Mouse (Mus musculus) 416B (cell line): ENCODE measurements around the gene Kif19a.
A peak's percentile ranks its signal among the peaks of the same experiment; 100 is the strongest.

Experiments
- DNase-seq: peaks from one replicate; pipeline ENCODE4 v3.0.0; 2011; ENCODE audit warnings: low read depth

Kif19a gene

DNA sequence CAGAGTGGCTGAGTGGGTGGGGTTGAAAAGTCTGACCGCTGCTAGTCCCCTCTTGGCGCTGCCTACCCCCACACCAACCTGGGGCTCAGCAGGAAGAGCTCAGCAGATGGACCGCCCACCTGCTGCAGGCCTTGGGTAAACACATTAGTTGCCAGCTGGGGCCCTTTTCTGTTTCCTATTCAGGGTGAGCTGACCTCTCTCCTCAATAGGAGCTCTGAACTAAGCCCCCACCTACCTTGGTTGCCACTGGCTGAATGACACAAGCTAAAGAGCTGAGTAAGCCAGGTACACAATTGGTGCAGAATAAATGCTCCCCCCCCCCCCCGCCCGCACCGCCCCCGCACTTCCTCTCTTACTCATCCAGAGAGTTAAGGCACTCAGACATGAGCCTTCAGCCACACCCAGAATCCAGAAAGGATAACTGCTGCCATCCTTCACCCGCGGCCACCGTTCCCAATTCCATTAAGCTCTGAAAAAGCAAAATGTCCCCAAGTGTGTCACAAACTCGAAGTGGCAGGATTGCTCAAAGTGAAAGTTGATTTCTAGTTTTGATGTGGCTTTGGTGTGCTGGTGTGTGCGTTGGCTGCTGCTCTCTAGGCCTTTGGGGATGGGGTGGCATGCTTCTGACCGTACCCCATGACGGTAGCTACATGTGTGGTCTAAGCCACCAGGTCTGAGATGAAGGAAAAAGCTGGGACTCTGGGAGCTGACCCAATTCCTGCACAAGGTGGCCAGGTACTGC is 42.7 kb downstream of the Kif19a start:
- peak; percentile 33 for DNase-seq

GRCm38 (mm10) chr11:114809371-114809770 is 44.2 kb downstream of the Kif19a start:
- peak; percentile 38 for DNase-seq

DNA sequence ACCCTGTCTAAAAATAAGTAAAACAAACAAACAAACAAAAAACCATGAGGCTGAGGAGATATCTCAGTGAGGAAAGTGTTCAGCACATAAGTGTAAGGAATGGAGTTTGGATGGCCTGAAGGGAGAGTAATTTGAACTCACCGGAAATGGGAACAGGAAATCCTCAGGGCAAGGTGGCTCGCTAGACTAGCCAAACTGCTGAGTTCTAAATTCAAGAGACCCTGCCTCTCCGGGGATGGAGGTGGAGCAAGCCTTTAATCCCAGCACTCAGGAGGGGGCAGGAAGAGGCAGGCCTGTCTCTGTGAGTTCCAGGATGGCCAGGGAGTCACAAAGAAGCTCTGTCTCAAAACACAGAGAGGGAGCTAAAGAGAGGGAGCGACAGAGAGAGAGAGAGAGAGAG is 45.2 kb downstream of the Kif19a start:
- DNase-seq: peak; percentile 40

DNA sequence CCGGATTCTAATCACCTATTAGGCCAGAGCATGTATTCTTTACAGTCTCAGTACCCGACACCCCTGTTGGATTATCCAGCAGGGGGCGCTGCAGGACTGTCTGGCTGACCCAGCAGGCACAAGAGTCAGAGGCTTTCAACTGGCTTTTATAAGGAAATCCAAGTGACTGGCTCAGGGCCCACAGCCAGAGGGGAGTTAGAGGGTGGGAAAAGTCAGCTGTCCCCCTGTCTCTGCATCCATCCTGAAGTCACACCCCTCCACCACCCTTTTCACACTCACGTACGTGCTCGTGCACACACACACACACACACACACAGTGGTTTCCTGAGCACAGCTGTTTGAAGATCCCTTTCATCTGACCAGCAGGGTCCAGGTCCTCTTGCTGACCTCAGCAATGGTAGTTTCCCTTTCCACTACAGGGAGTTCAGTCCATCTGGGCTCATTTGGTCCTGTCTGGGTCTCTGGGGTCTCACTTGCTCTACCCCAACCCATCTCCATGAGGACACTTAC is 47.6 kb downstream of the Kif19a start:
- DNase-seq: peak; percentile 83

DNA sequence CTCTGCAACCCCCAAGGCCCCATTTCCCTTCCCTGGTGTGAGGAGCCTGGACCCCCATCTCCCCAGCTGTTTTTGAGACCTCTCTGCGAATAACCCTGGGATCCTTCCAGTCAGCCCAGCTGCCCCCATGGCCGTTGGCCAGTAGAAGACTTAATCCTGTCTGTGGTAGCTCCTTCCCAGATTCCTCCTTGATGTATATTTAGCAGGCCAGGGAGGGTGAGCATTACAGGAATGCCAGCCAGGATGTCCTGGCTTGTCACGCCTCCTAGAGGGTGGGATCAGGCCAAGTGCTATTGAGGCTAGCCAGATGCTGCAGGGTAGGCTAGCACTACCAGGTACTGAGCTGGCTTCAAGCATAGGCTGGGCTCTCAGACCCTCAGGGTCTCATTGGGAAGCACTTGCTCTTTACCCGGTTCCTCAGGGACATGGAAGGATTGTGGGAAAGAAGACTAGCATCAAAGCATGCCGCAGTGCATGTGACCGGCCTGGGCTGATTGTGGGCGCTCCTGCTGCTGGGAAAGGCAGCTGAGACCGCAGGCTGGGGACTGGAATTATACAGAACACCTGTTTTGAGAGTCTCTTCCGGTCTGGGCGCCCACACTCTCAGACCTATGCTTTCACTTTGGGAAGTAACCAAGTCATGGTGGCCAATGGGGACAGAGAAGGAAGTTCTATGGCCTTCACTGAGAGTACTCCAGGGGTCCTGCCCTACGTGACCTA is 49.8 kb downstream of the Kif19a start:
- no peak for DNase-seq

GRCm38 (mm10) chr11:114816934-114817333 is 51.7 kb downstream of the Kif19a start:
- DNase-seq: no peak

- DNase-seq: peak; percentile 41
These were observed 53.0 kb downstream of the Kif19a start for GRCm38 (mm10) chr11:114818185-114818584.

DNA sequence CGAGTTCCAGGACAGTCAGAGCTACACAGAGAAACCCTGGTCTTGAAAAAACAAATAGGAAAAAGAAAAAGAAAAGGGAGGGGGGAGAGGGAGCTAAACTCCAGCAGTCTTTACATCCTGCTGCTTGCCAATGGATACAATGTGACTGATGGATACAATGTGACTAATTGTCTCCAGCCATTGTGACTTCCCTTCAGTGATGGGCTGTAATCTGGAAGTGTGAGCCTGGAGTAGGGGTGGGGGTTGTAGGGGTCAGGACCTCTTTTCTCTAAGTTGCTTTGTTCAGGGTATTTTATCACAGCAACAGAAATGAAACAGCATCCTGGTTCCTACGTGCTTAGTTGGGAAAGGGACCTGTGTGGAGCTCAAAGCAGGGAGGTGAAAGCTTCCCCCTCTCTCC is 53.9 kb downstream of the Kif19a start:
- DNase-seq: no peak

- DNase-seq: no peak
These were observed 55.3 kb downstream of the Kif19a start for GRCm38 (mm10) chr11:114820444-114820843.

GRCm38 (mm10) chr11:114821325-114821724 is 56.1 kb downstream of the Kif19a start:
- no peak for DNase-seq

DNA sequence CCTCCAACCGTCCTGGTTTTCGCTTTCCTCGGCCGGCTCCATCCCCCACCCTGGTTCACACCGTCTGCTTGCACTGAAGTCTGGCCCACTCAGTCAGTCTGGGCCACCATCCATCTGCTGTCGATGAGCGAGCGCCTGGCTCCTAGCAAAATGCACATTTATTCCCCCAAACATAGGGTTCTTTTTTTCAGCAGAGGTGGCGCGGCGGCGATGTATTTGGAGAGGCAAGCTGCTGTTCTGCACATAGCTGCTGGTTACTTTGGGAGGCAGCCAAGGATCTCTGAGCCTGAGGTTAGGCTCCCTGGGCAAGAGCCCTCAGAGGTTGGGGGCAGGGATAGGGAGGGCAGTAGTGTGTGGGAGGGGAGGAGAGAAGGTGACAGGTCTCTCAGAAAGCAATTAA is 57.5 kb downstream of the Kif19a start:
- DNase-seq: no peak

- no peak for DNase-seq
These were observed 58.1 kb downstream of the Kif19a start for GRCm38 (mm10) chr11:114823199-114823725.

DNA sequence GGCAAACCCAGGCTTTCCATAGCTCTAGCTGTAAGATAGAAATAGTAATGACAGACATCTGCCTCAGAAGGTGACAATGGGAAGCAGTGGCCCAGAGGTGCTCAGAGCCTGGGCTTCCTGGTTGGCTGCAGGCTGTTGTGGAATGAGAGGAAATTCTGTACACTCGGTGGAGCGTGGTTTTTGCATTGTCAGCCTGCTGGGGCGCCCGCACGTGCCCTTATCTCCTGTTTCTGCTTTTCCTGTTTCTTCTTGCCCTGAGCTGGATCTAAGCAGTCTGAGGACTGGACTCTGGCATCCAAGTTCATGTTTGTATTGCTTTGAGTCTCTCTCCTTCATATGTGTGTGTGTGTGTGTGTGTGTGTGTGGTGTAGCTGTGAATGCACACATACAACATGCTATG is 61.5 kb downstream of the Kif19a start:
- peak; percentile 84 for DNase-seq

DNA sequence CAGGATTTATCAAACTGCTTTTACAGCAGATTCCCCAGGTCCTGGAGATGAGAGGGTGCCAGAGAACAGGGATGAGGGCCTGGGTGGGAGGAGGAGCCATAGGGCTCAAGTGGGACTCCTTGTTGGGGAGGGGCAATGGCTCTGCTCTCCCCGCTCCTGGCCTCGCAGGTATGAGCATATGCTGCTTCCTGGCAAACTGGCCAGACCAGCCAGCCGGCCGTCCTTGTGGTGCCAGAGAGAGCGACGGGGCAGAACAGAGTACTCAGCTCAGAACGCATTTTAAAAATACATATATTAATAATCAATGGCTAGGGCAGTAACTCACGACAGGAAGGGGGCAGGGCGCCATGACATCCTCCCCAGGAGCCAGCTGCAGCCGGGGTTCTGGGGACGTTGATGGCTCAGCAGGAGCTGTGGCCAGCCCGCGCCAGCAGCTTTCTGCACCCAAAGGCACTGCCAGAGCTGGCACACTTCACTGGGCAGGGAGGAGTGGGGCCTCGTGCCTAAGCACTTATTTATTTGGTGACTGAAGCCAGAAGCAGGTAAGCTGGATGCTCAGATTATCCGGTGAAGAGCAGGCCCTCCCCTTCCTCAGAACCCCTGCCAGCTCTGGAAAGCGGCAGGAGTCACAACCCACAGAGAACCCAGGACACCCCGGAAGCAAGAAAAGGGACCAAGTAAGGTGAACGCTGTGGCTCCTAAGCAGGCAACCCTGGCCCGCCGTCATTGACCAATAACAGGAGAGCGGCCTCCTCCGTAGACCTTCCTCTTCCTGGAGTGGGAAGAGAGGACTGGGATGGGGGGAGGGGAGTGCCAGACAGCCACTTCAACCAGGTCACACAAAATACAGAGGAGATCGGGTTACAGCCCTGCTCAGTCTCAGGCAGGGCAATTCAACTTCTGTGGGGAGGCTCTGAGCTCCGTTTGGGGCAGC is 64.6 kb downstream of the Kif19a start:
- no peak for DNase-seq

DNA sequence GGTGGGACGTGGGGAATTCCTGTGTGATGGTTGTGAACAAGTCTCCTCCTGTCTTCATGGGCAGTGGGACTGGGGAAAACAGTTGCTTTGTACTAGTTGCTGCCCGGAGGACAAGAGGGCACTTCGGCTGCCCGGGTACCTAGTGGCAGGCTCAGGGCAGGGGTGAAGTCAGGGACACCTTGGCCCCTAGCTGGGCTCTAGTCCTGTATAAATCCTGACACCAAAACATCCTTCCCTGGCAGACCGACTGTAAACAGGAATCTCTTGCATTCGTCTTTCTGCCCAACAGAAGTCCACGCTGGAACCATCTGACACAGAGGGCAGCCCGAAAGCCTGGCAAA is 65.2 kb downstream of the Kif19a start:
- DNase-seq: no peak

DNA sequence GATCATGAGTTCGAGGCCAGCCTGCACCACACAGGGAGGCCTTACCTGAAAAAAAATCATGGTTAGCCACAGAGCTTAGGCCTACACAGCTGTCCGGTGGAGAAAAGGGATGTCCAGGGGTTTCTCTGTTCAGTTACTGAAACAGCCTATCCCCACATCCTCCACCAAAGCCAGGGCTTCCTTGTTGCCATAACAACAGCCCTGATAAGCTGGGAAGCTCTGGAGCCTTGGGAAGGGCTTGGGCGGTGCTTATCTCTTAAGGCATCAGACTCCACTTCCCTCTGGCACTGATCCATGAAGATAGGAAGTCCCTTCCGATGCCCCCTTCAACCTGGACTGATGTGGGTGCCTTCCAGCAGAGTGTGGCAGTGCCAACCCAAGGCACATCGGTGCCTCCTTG is 68.0 kb downstream of the Kif19a start:
- DNase-seq: no peak
